In genomic region chr5:33535145-33536010, GRCm38 (mm10) we compare ENCODE assay signal across 8 mouse cellular contexts.
DNase-seq lines count a peak whose midpoint lies in the region; ATAC-seq lines count a peak whose summit lies in the region.

No protein-coding gene starts in this region.

- peaks cover 65% of the 10 kb centered on the region for H3K27me3 ChIP-seq in heart, embryonic 15.5 days
- peaks cover 86% of the 10 kb centered on the region for H3K27me3 ChIP-seq in hindbrain, embryonic 12.5 days
- peaks cover 32% of the 10 kb centered on the region for H3K27me3 ChIP-seq in midbrain, embryonic 16.5 days (ENCODE audit: control insufficient read depth, insufficient read depth, low read depth, low read length)

- H3K4me3 ChIP-seq in heart, embryonic 15.5 days = no peak overlapping the region
- H3K4me3 ChIP-seq in hindbrain, embryonic 12.5 days = 0 out of 2 replicates have a peak overlapping the region, but pooled peaks have one; percentile 3
- no peak overlapping the region for H3K4me3 ChIP-seq in midbrain, embryonic 16.5 days (ENCODE audit: low read depth, low read length)

- no peak overlapping the region for H3K27ac ChIP-seq in heart, embryonic 15.5 days
- H3K27ac ChIP-seq in hindbrain, embryonic 12.5 days = no peak overlapping the region
- H3K27ac ChIP-seq in midbrain, embryonic 16.5 days (ENCODE audit: low read length) = no peak overlapping the region

- ATAC-seq in heart, embryonic 15.5 days (replicated peaks; ENCODE audit: insufficient number of reproducible peaks, insufficient read depth, low FRiP score, low read depth) = no peak; the same call in 1 of the 2 replicates
- no peak for ATAC-seq in hindbrain, embryonic 12.5 days (ENCODE audit: low FRiP score)
- no peak for ATAC-seq in midbrain, embryonic 16.5 days

- no peaks in the 10 kb centered on the region for H3K9me3 ChIP-seq in heart, embryonic 15.5 days (replicated peaks)
- H3K9me3 ChIP-seq in hindbrain, embryonic 12.5 days (replicated peaks) = no peaks in the 10 kb centered on the region
- no peaks in the 10 kb centered on the region for H3K9me3 ChIP-seq in midbrain, embryonic 16.5 days (replicated peaks; ENCODE audit: control insufficient read depth, low read length, poor library complexity, severe bottlenecking)

- WGBS in heart, embryonic 15.5 days = 17% methylated on average over 21 of the region's 21 CpGs
- WGBS in hindbrain, embryonic 12.5 days = 6% methylated on average over 21 of the region's 21 CpGs
- 12% methylated on average over 21 of the region's 21 CpGs for whole genome bisulfite sequencing in midbrain, embryonic 16.5 days

- no peaks in the 10 kb centered on the region for H3K36me3 ChIP-seq in heart, embryonic 15.5 days
- H3K36me3 ChIP-seq in hindbrain, embryonic 12.5 days = no peaks in the 10 kb centered on the region
- no peaks in the 10 kb centered on the region for H3K36me3 ChIP-seq in midbrain, embryonic 16.5 days (ENCODE audit: control insufficient read depth, insufficient read depth, low read length)

- H3K4me1 ChIP-seq in heart, embryonic 15.5 days (replicated peaks) = peaks cover 9% of the 10 kb centered on the region
- peaks cover 30% of the 10 kb centered on the region for H3K4me1 ChIP-seq in hindbrain, embryonic 12.5 days
- H3K4me1 ChIP-seq in midbrain, embryonic 16.5 days (ENCODE audit: control insufficient read depth, insufficient read depth, low read length) = peaks cover 11% of the 10 kb centered on the region

- no peak overlapping the region for H3K9ac ChIP-seq in heart, embryonic 15.5 days
- H3K9ac ChIP-seq in hindbrain, embryonic 12.5 days = no peak overlapping the region
- H3K9ac ChIP-seq in midbrain, embryonic 16.5 days (ENCODE audit: low read depth, low read length) = peak overlapping the region; percentile 33; the same call in 1 of the 2 replicates

- H3K4me2 ChIP-seq in heart, embryonic 15.5 days = peak overlapping the region; percentile 31
- H3K4me2 ChIP-seq in hindbrain, embryonic 12.5 days (replicated peaks) = peak overlapping the region; percentile 39
- H3K4me2 ChIP-seq in midbrain, embryonic 16.5 days (ENCODE audit: low read length) = peak overlapping the region; percentile 40

- DNase-seq in heart, adult 8-10 months (ENCODE audit: low spot score) = no peak
- peak; percentile 98 for DNase-seq in ZHBTc4 (ENCODE audit: low read depth, low spot score)
- no peak for DNase-seq in layer of hippocampus, adult 8-10 months (ENCODE audit: low spot score in 2 of 2)
- no peak for DNase-seq in right cerebral cortex, postnatal 10 days (ENCODE audit: low spot score in 2 of 2)
- DNase-seq in adrenal gland, adult 18-20 months (ENCODE audit: low spot score in 2 of 2) = no peak
